Mouse (Mus musculus) embryonic facial prominence, embryonic 10.5 days (tissue): ENCODE data around the gene Lrrc1. TPM values are rescaled to one million over a fixed set of nuclear protein-coding genes. Genes with fewer than 3 reads are reported as not detected.
"Not testable (repeated sequence)": the region's sequence is repeated elsewhere in the genome, so short reads cannot be mapped to it uniquely, and the experiment has no call there.

Experiments
- DNase-seq: peaks from one replicate; pipeline ENCODE4 v3.0.0-alpha.2; 2017; ENCODE audit warnings: low spot score
- H3K27ac ChIP-seq: fragments of 300-500 bp; sonication (generic); replicated peaks from 2 replicates; pipeline ENCODE4 v1.5.1; 2016; ENCODE audit warnings: mild to moderate bottlenecking
- H3K27me3 ChIP-seq: fragments of 300-500 bp; sonication (generic); replicated peaks from 2 replicates; pipeline ENCODE4 v1.6.1; 2016; ENCODE audit warnings: low read depth, mild to moderate bottlenecking; ENCODE audit not compliant: poor library complexity, severe bottlenecking
- H3K36me3 ChIP-seq: fragments of 300-500 bp; sonication (generic); replicated peaks from 2 replicates; pipeline ENCODE4 v1.6.1; 2016; ENCODE audit warnings: mild to moderate bottlenecking, moderate library complexity
- H3K4me1 ChIP-seq: fragments of 300-500 bp; sonication (generic); 2 replicates; pipeline ENCODE4 v1.6.1; 2016
- H3K4me3 ChIP-seq: fragments of 300-500 bp; sonication (generic); 2 replicates; pipeline ENCODE4 v1.5.1; 2016; ENCODE audit warnings: mild to moderate bottlenecking, moderate library complexity
- H3K9me3 ChIP-seq: fragments of 300-500 bp; sonication (generic); 2 replicates; pipeline ENCODE4 v1.6.1; 2016; ENCODE audit warnings: mild to moderate bottlenecking
- WGBS: fragments of 180-500 bp; shearing (Covaris S2); methylation state at CpG from one replicate; pipeline ENCODE4 v1.1.7; 2016; 5-methylcytosine and 5-hydroxymethylcytosine counted together
- polyA plus RNA-seq: library from polyadenylated mRNA; unstranded; fragments of >200 nt; fragmentation: Nextera tagmentation; extraction: Ambion mirVana; gene quantifications from 2 replicates; pipeline ENCODE4 v1.2.1, GENCODE M21; 2016

Lrrc1 gene
- polyA plus RNA-seq: 8.4 and 8.7 TPM in 2 replicates

DNA sequence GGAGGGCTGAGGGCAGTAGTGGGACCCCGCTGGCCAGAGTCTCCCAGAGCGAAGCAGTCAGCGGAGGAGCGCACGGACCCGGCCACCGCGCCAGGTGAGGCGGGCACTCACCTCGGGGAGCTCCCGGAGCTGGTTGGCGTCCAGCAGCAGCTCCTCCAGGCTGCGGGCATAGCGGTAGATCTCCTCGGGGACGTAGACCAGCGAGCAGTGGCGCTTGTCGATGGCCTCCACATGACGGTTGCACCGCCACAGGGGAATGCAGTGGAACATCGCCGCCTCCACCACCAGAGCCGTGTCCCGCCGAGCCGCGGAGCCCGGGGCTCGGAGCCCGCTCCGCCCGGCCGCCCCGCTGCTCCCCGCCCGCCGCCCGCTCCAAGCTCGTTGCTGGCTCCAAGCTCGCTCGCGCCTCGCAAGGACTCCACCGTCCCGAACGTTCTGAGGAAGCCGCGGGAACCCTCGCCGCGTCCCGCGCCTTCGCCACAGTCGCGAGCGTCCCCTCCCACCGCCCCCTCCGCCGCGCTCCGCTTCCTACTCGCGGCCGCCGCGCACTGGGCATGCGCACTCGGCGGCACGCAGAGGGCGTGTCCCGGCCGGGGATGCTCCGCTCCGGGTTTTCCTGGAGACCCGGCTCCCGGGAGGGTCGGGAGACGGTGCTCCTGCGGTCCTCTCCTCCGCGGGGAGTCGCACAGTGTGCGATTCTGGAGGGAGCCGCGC, at the start of gene Lrrc1:
Gene Lrrc1, minus strand, starts transcription at position 517 of the 714 bp plus-strand sequence.
- under 1% methylated on average over 88 of the region's 88 CpGs for WGBS
- Histone ChIP-seq H3K27ac (peak within 1 kb of the TSS; percentile 87), H3K27me3 (0 out of 2 replicates have a peak, but pooled peaks cover 4% of the 10 kb centered on the region), H3K4me3 (peak within 1 kb of the TSS; percentile 88), H3K9me3 (no peaks in the 10 kb centered on the region), H3K4me1 (peaks cover 33% of the 10 kb centered on the region), H3K36me3 (no peaks in the 10 kb centered on the region)
- DNase-seq: peak; percentile 93

DNA sequence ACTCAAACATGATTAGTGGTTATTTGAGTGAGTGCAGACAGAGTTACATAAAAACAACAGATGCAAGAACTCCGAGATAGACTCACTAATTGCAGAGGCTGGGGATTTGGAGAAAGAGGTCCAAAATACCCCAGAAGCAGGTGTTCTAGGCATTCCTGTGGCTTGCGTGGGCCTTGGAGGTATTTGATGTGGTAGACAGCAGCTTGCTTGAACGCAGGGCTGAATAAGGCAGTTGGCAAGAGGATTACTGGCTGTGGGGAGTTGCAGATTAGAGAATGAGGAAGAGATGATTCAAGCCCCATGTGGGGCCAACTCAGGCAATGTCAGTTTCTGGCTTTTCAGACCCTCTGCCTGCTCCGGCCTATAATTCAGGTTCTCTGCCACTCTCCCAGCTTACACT, 47.8 kb upstream of the Lrrc1 start:
- H3K9me3 ChIP-seq: no peaks in the 10 kb centered on the region
- no peaks in the 10 kb centered on the region for H3K27me3 ChIP-seq
- peaks cover 8% of the 10 kb centered on the region for H3K4me1 ChIP-seq
- no peak overlapping the region for H3K27ac ChIP-seq
- H3K4me3 ChIP-seq: no peak overlapping the region
- DNase-seq: no peak
- WGBS: 64% methylated on average over 4 of the region's 4 CpGs
- no peaks in the 10 kb centered on the region for H3K36me3 ChIP-seq

DNA sequence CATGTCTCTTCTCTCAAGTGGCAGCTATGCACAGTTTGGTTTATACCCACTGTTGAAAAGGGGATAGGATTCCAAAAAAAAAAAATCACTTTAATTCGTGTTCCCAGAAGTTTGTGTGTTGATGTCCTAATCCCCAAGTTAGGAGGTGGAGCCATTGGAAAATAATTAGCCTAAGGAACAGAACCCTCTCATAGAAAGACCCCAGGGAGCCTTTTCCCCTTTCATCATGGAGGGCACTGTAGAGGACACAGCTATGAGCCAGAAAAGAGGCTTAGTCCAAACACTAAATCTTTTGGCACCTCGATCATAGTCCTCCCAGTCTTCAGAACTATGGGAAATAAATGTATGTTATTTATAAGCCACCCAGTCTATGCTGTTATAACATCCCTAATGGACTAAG, 44.8 kb upstream of the Lrrc1 start:
- Histone ChIP-seq H3K27ac (no peak overlapping the region), H3K4me3 (no peak overlapping the region), H3K9me3 (no peaks in the 10 kb centered on the region), H3K36me3 (no peaks in the 10 kb centered on the region), H3K4me1 (no peaks in the 10 kb centered on the region; the same call in 1 of the 2 replicates), H3K27me3 (no peaks in the 10 kb centered on the region)
- DNase-seq: no peak
- WGBS: 48% methylated on average over 2 of the region's 2 CpGs

DNA sequence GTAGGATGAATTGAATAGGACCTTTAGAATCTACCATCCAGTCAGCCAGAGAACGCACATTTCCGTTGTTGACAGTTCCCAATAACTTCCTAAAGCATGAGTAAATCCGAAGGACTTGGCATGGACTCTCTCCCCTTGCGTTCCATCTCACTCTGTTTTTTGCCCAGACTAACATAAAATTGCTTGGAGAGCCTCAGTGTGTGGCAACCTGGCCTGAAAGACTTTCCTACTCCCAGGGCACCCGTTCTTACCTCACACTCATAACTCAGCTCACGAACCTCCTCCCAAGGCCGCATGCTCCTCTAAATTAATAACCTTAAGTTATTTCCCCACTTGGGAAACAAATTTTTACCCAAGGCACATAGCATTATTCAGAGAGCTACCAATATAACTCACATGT, 42.9 kb upstream of the Lrrc1 start:
- no peak for DNase-seq
- Histone ChIP-seq H3K36me3 (no peaks in the 10 kb centered on the region), H3K27ac (no peak overlapping the region), H3K27me3 (no peaks in the 10 kb centered on the region), H3K9me3 (no peaks in the 10 kb centered on the region), H3K4me3 (no peak overlapping the region), H3K4me1 (no peaks in the 10 kb centered on the region; the same call in 1 of the 2 replicates)
- 86% methylated on average over 7 of the region's 7 CpGs for WGBS

DNA sequence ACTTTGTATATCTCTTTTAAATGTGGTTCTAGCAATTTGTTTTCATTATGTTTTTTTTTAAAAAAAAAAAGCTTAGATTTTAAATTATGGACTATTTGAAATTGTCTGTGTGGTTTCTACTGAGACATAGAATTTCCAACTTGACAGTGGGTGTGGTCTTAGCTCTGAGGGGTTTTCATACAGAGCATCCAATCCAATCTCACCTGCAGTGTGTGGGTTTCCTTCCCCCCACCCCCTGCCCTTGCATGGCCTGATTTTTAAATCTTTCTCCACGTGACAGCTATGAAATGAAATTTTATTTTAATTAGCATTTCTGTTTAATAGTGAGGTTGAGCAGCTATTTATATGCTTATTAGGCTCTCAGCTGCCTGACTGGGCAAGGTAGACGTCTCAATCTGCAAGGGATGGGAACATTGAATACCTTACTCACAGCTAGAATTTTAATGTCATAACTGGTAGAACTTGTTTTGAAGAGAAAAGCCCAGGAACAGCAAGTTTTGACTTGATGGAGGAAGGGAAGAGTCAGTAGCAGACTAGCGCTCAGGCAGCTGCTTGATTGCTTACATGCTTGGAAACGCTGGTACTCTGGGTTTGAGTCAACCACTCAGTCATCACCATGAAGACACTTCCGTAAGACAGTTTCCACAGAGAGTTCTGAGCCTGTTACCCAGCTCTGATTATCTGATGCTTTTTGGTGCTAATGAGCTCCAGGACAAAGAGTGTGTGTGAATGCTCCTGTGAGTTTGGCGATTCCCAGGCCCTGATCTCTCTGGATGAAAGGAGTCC, 42.3 kb upstream of the Lrrc1 start:
- Histone ChIP-seq H3K4me3 (no peak overlapping the region), H3K9me3 (no peaks in the 10 kb centered on the region), H3K36me3 (no peaks in the 10 kb centered on the region), H3K4me1 (no peaks in the 10 kb centered on the region; the same call in 1 of the 2 replicates), H3K27me3 (no peaks in the 10 kb centered on the region), H3K27ac (no peak overlapping the region)
- DNase-seq: no peak
- WGBS: 66% methylated on average over 6 of the region's 6 CpGs

DNA sequence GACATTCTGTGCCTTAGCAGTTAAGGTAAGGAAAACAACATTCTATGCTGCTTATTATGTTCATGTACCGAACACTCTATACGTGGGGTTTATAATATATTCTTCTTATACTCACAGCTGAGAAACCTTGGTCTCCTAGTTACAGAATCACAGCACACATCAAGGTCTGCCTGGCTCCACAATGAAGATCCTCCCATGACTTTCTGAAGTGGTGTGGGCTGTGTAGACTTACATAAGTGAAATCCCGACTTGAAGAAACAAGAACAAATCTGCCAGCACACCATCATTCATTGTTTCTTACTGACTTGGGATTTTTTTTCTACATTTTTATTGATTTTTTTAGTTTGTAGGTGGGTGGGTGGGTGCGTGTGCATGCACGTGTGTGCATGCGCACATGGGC, 40.1 kb upstream of the Lrrc1 start:
- Histone ChIP-seq H3K36me3 (no peaks in the 10 kb centered on the region), H3K4me1 (no peaks in the 10 kb centered on the region; the same call in 1 of the 2 replicates), H3K27ac (no peak overlapping the region), H3K27me3 (no peaks in the 10 kb centered on the region), H3K9me3 (no peaks in the 10 kb centered on the region), H3K4me3 (no peak overlapping the region)
- no peak for DNase-seq
- WGBS: 95% methylated on average over 6 of the region's 6 CpGs

DNA sequence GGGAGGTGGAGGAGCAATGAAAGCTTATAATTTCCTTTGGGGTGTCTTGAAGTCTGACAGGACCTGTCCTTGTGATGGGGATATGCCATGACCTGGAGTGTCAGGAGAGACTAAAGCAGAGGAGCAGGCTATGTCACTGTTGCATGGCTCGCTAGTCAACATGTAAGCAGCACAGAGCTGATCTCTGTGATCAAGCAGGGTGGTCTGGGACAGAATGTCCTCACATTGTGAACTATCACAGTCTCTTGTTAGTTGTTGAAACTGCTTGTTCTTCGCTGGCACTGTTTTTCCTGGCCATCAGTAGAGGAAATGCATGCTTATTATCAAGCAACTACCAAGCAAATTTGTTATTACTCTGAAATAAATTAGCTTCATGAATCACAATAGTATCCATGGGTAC, 38.6 kb upstream of the Lrrc1 start:
- Histone ChIP-seq H3K4me3 (no peak overlapping the region), H3K27me3 (no peaks in the 10 kb centered on the region), H3K27ac (no peak overlapping the region), H3K36me3 (no peaks in the 10 kb centered on the region), H3K9me3 (no peaks in the 10 kb centered on the region), H3K4me1 (no peaks in the 10 kb centered on the region; the same call in 1 of the 2 replicates)
- WGBS: 74% methylated on average over 2 of the region's 2 CpGs
- DNase-seq: no peak

DNA sequence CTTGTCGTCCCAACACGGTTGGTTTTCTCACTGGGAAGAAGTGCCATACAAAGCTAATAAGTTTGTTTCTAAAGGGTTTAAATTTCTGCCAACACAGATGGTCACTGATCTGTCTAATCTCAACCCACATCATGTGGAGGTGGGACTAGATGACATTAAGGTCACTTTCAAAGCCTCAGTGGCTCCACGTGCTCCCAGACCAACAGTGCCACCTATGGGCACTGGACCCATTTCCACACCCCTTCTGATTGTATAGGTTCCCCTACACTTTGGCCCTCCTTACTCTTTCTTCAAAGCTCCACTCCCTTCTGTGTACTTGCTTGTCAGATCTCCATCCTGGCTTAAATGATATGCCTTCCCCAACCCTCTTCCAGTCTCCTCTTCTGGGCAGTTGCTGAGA, 35.2 kb upstream of the Lrrc1 start:
- Histone ChIP-seq H3K27me3 (no peaks in the 10 kb centered on the region), H3K4me1 (no peaks in the 10 kb centered on the region), H3K27ac (no peak overlapping the region), H3K36me3 (no peaks in the 10 kb centered on the region), H3K4me3 (no peak overlapping the region), H3K9me3 (no peaks in the 10 kb centered on the region)
- no peak for DNase-seq
- WGBS: 67% methylated on average over 3 of the region's 3 CpGs

DNA sequence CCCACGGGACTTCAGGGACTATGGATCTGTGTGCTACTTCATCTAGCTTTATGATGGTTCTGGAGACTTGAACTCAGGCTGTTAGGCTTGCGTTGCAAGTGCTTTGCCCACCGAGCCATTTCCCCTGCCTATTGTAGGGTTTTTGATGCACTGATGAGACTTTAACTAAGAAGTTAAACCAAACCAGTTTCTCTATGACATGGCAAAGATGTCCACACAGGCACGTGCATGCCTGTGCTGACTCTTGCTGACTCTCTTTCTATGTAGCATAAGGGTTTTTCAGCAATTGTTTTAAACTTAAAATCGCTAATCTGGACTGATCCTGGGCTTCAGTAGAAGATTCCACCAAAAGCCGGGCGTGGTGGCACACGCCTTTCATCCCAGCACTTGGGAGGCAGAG, 33.3 kb upstream of the Lrrc1 start:
- Histone ChIP-seq H3K9me3 (no peaks in the 10 kb centered on the region), H3K4me3 (no peak overlapping the region), H3K4me1 (no peaks in the 10 kb centered on the region), H3K27me3 (no peaks in the 10 kb centered on the region), H3K27ac (no peak overlapping the region), H3K36me3 (no peaks in the 10 kb centered on the region)
- WGBS: 93% methylated on average over 8 of the region's 8 CpGs
- no peak for DNase-seq

DNA sequence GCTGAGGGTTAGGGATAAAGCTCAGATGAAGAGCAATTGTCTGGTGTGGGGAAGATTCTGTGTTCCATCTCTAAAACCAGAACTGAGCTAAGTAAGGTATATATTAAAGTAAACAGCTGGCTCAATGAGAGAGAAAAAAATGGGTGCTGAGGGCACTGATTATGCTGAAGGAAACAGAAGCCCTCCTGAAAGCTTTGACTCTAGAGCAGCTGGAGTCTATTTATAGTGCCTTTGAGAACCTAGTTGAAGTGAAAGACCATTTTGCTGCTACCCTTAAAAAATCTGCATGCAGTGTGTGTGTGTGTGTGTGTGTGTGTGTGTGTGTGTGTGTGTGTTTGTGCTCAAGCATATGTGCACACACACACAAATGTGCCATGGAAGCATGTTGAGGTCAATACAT, 32.7 kb upstream of the Lrrc1 start:
- H3K9me3 ChIP-seq: no peaks in the 10 kb centered on the region
- no peak overlapping the region for H3K4me3 ChIP-seq
- no peaks in the 10 kb centered on the region for H3K4me1 ChIP-seq
- H3K27me3 ChIP-seq: no peaks in the 10 kb centered on the region
- DNase-seq: no peak
- no peaks in the 10 kb centered on the region for H3K36me3 ChIP-seq
- H3K27ac ChIP-seq: no peak overlapping the region

DNA sequence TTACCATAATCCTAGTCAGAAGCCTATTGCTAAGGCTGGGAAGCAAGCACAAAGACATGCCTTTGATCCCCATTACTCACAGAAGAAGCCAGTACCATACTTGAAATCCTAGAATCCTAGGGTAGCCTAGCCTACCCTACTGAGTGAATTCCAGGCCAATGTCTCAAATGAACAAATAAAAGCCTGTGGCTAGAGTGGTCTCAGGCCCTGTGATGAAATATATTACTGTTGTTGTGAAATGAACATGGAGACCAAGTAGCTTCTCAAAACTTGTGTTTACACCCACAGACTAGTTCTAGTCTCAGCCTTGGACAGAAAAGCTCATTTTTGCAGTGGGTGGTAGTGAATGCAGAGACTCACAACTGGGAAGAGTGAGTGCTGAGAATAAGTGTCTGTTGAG, 31.6 kb upstream of the Lrrc1 start:
- H3K9me3 ChIP-seq: no peaks in the 10 kb centered on the region
- DNase-seq: no peak
- no peaks in the 10 kb centered on the region for H3K27me3 ChIP-seq
- no peak overlapping the region for H3K4me3 ChIP-seq
- no peaks in the 10 kb centered on the region for H3K4me1 ChIP-seq
- H3K27ac ChIP-seq: no peak overlapping the region
- no peaks in the 10 kb centered on the region for H3K36me3 ChIP-seq

DNA sequence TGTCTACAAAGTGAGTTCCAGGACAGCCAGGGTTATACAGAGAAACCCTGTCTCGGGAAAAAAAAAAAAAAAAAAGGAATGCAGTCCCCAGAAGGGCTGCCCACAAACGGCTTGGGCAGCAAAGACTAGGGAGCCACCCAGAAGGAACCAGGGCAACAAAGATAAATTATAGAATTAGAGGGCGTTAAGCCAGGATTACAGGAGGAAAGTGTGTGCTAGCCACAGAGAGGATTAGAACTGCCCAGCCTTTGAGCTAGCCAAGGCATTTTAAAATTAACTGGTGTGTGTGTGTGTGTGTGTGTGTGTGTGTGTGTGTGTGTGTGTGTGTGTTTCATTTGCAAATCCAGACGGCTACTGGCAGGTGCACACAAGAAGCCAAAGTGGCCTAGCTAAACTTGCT, 30.3 kb upstream of the Lrrc1 start:
- not testable (repeated sequence) for H3K4me3 ChIP-seq, H3K27ac ChIP-seq, DNase-seq, H3K27me3 ChIP-seq, H3K9me3 ChIP-seq, H3K4me1 ChIP-seq, H3K36me3 ChIP-seq
- WGBS: 58% methylated on average over 4 of the region's 4 CpGs

DNA sequence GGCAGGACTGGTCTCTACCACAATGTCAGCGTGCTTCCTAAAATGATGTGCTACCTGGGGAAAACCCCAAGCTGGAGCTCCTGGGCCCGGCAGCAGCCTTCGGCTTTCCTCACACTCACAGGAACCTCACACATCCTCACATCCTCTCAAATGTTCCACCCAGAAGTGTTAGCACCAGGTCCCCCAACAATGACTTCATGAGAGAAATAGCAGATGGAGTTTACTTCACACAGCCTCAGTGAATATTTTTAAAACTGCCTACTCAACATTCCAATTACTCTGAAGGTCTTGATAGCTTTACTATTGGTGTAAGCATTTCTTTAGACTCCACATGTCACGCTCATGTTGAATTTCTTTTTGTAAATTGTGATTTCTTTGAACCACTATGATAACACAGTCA, 27.2 kb upstream of the Lrrc1 start:
- Histone ChIP-seq H3K27ac (no peak overlapping the region), H3K4me3 (no peak overlapping the region), H3K36me3 (no peaks in the 10 kb centered on the region), H3K4me1 (peaks cover 3% of the 10 kb centered on the region; the same call in 1 of the 2 replicates), H3K27me3 (no peaks in the 10 kb centered on the region), H3K9me3 (no peaks in the 10 kb centered on the region)
- no peak for DNase-seq
- 92% methylated on average over 4 of the region's 4 CpGs for WGBS
